Mouse (Mus musculus): ENCODE results near the gene Abca1. TPM values are rescaled to one million over a fixed set of nuclear protein-coding genes. Genes with fewer than 3 reads are reported as not detected.
A peak's percentile ranks its signal among the peaks of the same experiment; 100 is the strongest.

Abca1 gene
- polyA plus RNA-seq, 1 experiment from 2014 or later: 6.8 TPM

DNA sequence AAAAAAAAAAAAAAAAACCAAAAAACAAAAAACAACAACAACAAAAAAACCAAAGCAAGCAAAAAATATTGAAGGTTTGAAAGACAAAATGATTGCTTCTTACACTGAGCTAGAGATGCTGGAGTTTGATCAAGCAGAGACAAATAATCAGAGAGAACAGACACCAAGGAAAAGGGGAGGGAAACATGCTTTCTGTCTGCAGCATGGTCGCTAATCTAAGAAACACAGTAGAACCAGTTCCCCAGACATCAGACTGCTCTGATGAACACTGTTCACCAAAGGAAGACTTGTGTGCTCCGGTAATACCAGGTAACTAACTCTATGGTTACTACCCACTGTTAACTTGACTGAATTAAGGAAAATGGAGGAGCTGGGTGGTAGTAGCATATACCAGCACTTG, 22.6 kb downstream of the Abca1 start:
- Histone ChIP-seq H3K36me3 (ENCODE audit: control insufficient read depth, insufficient read depth, low read length) (no peaks in the 10 kb centered on the region), H3K4me2 (replicated peaks; ENCODE audit: low read depth, low read length) (no peak overlapping the region), H3K9me3 (ENCODE audit: control insufficient read depth, low read depth, low read length) (no peaks in the 10 kb centered on the region), H3K4me3 (ENCODE audit: low read depth, low read length) (no peak overlapping the region), H3K27ac (ENCODE audit: low read length) (no peak overlapping the region), H3K9ac (replicated peaks; ENCODE audit: low read depth, low read length) (no peak overlapping the region), H3K27me3 (ENCODE audit: control insufficient read depth, insufficient read depth, low read length) (no peaks in the 10 kb centered on the region), H3K4me1 (ENCODE audit: control insufficient read depth, insufficient read depth, low read length) (peaks cover 10% of the 10 kb centered on the region; the same call in 1 of the 2 replicates)
- WGBS: 82% methylated on average over 2 of the region's 2 CpGs
- no peak for ATAC-seq (ENCODE audit: insufficient number of reproducible peaks, insufficient read depth, low FRiP score, low read depth)

GRCm38 (mm10) chr4:53134816-53135215, 24.9 kb downstream of the Abca1 start:
- Histone ChIP-seq H3K36me3 (ENCODE audit: control insufficient read depth, insufficient read depth, low read length) (no peaks in the 10 kb centered on the region), H3K4me2 (replicated peaks; ENCODE audit: low read depth, low read length) (no peak overlapping the region), H3K27me3 (ENCODE audit: control insufficient read depth, insufficient read depth, low read length) (no peaks in the 10 kb centered on the region), H3K4me3 (ENCODE audit: low read depth, low read length) (no peak overlapping the region), H3K9me3 (ENCODE audit: control insufficient read depth, low read depth, low read length) (no peaks in the 10 kb centered on the region), H3K27ac (ENCODE audit: low read length) (no peak overlapping the region), H3K9ac (replicated peaks; ENCODE audit: low read depth, low read length) (no peak overlapping the region), H3K4me1 (ENCODE audit: control insufficient read depth, insufficient read depth, low read length) (peaks cover 10% of the 10 kb centered on the region; the same call in 1 of the 2 replicates)
- WGBS: 41% methylated on average over 7 of the region's 7 CpGs
- no peak for ATAC-seq (ENCODE audit: insufficient number of reproducible peaks, insufficient read depth, low FRiP score, low read depth)

- Histone ChIP-seq H3K4me2 (replicated peaks; ENCODE audit: low read depth, low read length) (no peak overlapping the region), H3K9ac (replicated peaks; ENCODE audit: low read depth, low read length) (no peak overlapping the region), H3K4me1 (ENCODE audit: control insufficient read depth, insufficient read depth, low read length) (peaks cover 10% of the 10 kb centered on the region; the same call in 1 of the 2 replicates), H3K27ac (ENCODE audit: low read length) (no peak overlapping the region), H3K27me3 (ENCODE audit: control insufficient read depth, insufficient read depth, low read length) (no peaks in the 10 kb centered on the region), H3K9me3 (ENCODE audit: control insufficient read depth, low read depth, low read length) (no peaks in the 10 kb centered on the region), H3K36me3 (ENCODE audit: control insufficient read depth, insufficient read depth, low read length) (no peaks in the 10 kb centered on the region), H3K4me3 (ENCODE audit: low read depth, low read length) (no peak overlapping the region)
- ATAC-seq (ENCODE audit: insufficient number of reproducible peaks, insufficient read depth, low FRiP score, low read depth): 0 out of 2 replicates have a peak, but pooled peaks have one; percentile 44
- 55% methylated on average over 4 of the region's 4 CpGs for WGBS
Observed at GRCm38 (mm10) chr4:53133995-53134394, 25.7 kb downstream of the Abca1 start.

GRCm38 (mm10) chr4:53131538-53131937, 28.2 kb downstream of the Abca1 start:
- no peaks in the 10 kb centered on the region for H3K36me3 ChIP-seq (ENCODE audit: control insufficient read depth, insufficient read depth, low read length)

DNA sequence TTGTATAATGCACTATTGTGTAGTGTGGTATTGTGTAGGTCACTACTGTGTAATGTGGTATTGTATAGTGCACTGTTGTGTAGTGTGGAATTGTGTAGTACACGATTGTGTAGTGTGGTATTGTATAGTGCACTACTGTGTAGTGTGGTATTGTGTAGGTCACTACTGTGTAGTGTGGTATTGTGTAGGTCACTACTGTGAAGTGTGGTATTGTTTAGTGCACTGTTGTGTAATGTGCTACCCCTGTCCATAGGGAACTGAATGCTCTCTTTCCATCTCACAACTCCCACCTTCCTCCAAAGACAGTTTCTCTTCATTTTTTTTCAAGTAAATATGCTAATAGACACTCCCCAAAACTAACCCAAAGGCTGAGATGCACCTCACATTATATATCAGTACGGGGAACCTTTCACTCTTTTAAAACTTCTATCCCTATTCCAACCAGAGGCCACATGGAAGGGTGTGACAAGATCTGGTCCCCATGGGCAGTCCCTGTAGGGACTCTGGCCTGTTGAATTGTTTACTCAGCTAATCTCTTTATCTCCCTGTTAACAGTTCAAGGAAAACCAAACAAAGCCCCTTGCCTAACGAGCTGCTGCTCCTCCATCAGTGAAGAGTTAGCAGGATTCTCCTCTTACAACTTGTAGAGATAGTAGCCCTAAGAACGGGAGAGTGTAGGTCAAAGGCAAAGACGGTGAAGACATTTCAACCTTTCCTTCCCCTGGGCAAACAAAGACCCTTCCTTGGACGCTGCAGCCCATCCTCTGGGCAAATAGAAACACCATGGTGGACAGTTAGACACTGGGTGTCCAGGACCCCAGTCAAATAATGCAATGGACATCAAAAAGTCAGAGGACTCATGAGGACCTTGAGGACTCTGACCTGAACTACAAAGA, 28.8 kb downstream of the Abca1 start:
- H3K27ac ChIP-seq (ENCODE audit: low read length): no peak overlapping the region
- 41% methylated on average over 6 of the region's 6 CpGs for WGBS
- no peak overlapping the region for H3K4me3 ChIP-seq (ENCODE audit: low read depth, low read length)
- ATAC-seq (ENCODE audit: insufficient number of reproducible peaks, insufficient read depth, low FRiP score, low read depth): no peak
- H3K4me1 ChIP-seq (ENCODE audit: control insufficient read depth, insufficient read depth, low read length): peaks cover 10% of the 10 kb centered on the region; the same call in 1 of the 2 replicates
- no peak overlapping the region for H3K9ac ChIP-seq (replicated peaks; ENCODE audit: low read depth, low read length)
- no peaks in the 10 kb centered on the region for H3K9me3 ChIP-seq (ENCODE audit: control insufficient read depth, low read depth, low read length)
- H3K36me3 ChIP-seq (ENCODE audit: control insufficient read depth, insufficient read depth, low read length): no peaks in the 10 kb centered on the region
- no peaks in the 10 kb centered on the region for H3K27me3 ChIP-seq (ENCODE audit: control insufficient read depth, insufficient read depth, low read length)
- H3K4me2 ChIP-seq (replicated peaks; ENCODE audit: low read depth, low read length): no peak overlapping the region

More at GRCm38 (mm10) chr4:53131538-53131937, 28.2 kb downstream of the Abca1 start:
- Histone ChIP-seq H3K4me3 (ENCODE audit: low read depth, low read length) (no peak overlapping the region), H3K27ac (ENCODE audit: low read length) (no peak overlapping the region), H3K27me3 (ENCODE audit: control insufficient read depth, insufficient read depth, low read length) (no peaks in the 10 kb centered on the region), H3K4me1 (ENCODE audit: control insufficient read depth, insufficient read depth, low read length) (peaks cover 10% of the 10 kb centered on the region; the same call in 1 of the 2 replicates), H3K9ac (replicated peaks; ENCODE audit: low read depth, low read length) (no peak overlapping the region), H3K9me3 (ENCODE audit: control insufficient read depth, low read depth, low read length) (no peaks in the 10 kb centered on the region), H3K4me2 (replicated peaks; ENCODE audit: low read depth, low read length) (no peak overlapping the region)
- 90% methylated on average over 5 of the region's 5 CpGs for WGBS
- ATAC-seq (ENCODE audit: insufficient number of reproducible peaks, insufficient read depth, low FRiP score, low read depth): no peak

GRCm38 (mm10) chr4:53129716-53130301, 29.9 kb downstream of the Abca1 start:
- H3K9ac ChIP-seq (replicated peaks; ENCODE audit: low read depth, low read length): no peak overlapping the region
- no peak overlapping the region for H3K4me3 ChIP-seq (ENCODE audit: low read depth, low read length)
- no peak for ATAC-seq (ENCODE audit: insufficient number of reproducible peaks, insufficient read depth, low FRiP score, low read depth)
- H3K27ac ChIP-seq (ENCODE audit: low read length): no peak overlapping the region
- H3K4me2 ChIP-seq (replicated peaks; ENCODE audit: low read depth, low read length): no peak overlapping the region
- WGBS: 69% methylated on average over 11 of the region's 11 CpGs
- no peaks in the 10 kb centered on the region for H3K9me3 ChIP-seq (ENCODE audit: control insufficient read depth, low read depth, low read length)
- H3K4me1 ChIP-seq (ENCODE audit: control insufficient read depth, insufficient read depth, low read length): peaks cover 5% of the 10 kb centered on the region; the same call in 1 of the 2 replicates
- no peaks in the 10 kb centered on the region for H3K27me3 ChIP-seq (ENCODE audit: control insufficient read depth, insufficient read depth, low read length)
- no peaks in the 10 kb centered on the region for H3K36me3 ChIP-seq (ENCODE audit: control insufficient read depth, insufficient read depth, low read length)

- 94% methylated on average over 5 of the region's 5 CpGs for WGBS
- ATAC-seq (ENCODE audit: insufficient number of reproducible peaks, insufficient read depth, low FRiP score, low read depth): no peak
Observed at GRCm38 (mm10) chr4:53127266-53127665, 32.4 kb downstream of the Abca1 start.

GRCm38 (mm10) chr4:53126794-53127193, 32.9 kb downstream of the Abca1 start:
- no peak overlapping the region for H3K27ac ChIP-seq (ENCODE audit: low read length)
- no peak for ATAC-seq (ENCODE audit: insufficient number of reproducible peaks, insufficient read depth, low FRiP score, low read depth)
- 96% methylated on average over 7 of the region's 7 CpGs for WGBS

More at GRCm38 (mm10) chr4:53127266-53127665, 32.4 kb downstream of the Abca1 start:
- no peaks in the 10 kb centered on the region for H3K9me3 ChIP-seq (ENCODE audit: control insufficient read depth, low read depth, low read length)
- no peaks in the 10 kb centered on the region for H3K27me3 ChIP-seq (ENCODE audit: control insufficient read depth, insufficient read depth, low read length)
- no peaks in the 10 kb centered on the region for H3K36me3 ChIP-seq (ENCODE audit: control insufficient read depth, insufficient read depth, low read length)
- H3K27ac ChIP-seq (ENCODE audit: low read length): no peak overlapping the region
- H3K9ac ChIP-seq (replicated peaks; ENCODE audit: low read depth, low read length): no peak overlapping the region
- H3K4me1 ChIP-seq (ENCODE audit: control insufficient read depth, insufficient read depth, low read length): no peaks in the 10 kb centered on the region
- no peak overlapping the region for H3K4me2 ChIP-seq (replicated peaks; ENCODE audit: low read depth, low read length)
- no peak overlapping the region for H3K4me3 ChIP-seq (ENCODE audit: low read depth, low read length)

More at GRCm38 (mm10) chr4:53126794-53127193, 32.9 kb downstream of the Abca1 start:
- H3K9ac ChIP-seq (replicated peaks; ENCODE audit: low read depth, low read length): no peak overlapping the region
- no peaks in the 10 kb centered on the region for H3K9me3 ChIP-seq (ENCODE audit: control insufficient read depth, low read depth, low read length)
- no peak overlapping the region for H3K4me3 ChIP-seq (ENCODE audit: low read depth, low read length)
- H3K4me1 ChIP-seq (ENCODE audit: control insufficient read depth, insufficient read depth, low read length): 0 out of 2 replicates have a peak, but pooled peaks cover 1% of the 10 kb centered on the region
- H3K36me3 ChIP-seq (ENCODE audit: control insufficient read depth, insufficient read depth, low read length): no peaks in the 10 kb centered on the region
- no peak overlapping the region for H3K4me2 ChIP-seq (replicated peaks; ENCODE audit: low read depth, low read length)
- no peaks in the 10 kb centered on the region for H3K27me3 ChIP-seq (ENCODE audit: control insufficient read depth, insufficient read depth, low read length)

Measured in stomach, embryonic 14.5 days (tissue).